Mouse (Mus musculus) hindbrain, embryonic 13.5 days (tissue): ENCODE measurements around the gene Defb48. TPM values are rescaled to one million over a fixed set of nuclear protein-coding genes. Genes with fewer than 3 reads are reported as not detected.

ENCODE experiments used
- polyA plus RNA-seq: library from polyadenylated mRNA; unstranded; fragments of >200 nt; fragmentation: Nextera tagmentation; extraction: Ambion mirVana; gene quantifications from 2 replicates; pipeline ENCODE4 v1.2.1, GENCODE M21; 2015

The Defb48 gene
- polyA plus RNA-seq, 1 experiment from 2014 or later = not detected

Other genes starting within 250 kb of the Defb48 start
- gene Ints6, start 223.3 kb downstream of the Defb48 start, polyA plus RNA-seq = 13.7 and 19.6 TPM in 2 replicates
- 7.7 and 8.2 TPM in 2 replicates for gene Wdfy2, start 146.8 kb downstream of the Defb48 start, polyA plus RNA-seq
- not detected in 2 replicates for gene Defb47, start 13.6 kb upstream of the Defb48 start, polyA plus RNA-seq
- gene Defb43, start 27.3 kb upstream of the Defb48 start, polyA plus RNA-seq = not detected in 2 replicates
- 0.29 TPM in 1 of 2 replicates, not detected in the other for gene Defb42, start 62.5 kb upstream of the Defb48 start, polyA plus RNA-seq
- not detected in 2 replicates for gene Defb30, start 65.5 kb upstream of the Defb48 start, polyA plus RNA-seq